Mouse (Mus musculus) cerebellum, adult 2 months (tissue): ENCODE measurements around the gene Gpr83.

Experiments used
- CTCF ChIP-seq: fragments of 200-500 bp; IDR thresholded peaks from 2 replicates; pipeline ENCODE4 v1.5.1; 2011; ENCODE audit warnings: low read depth, mild to moderate bottlenecking, control low read depth, low read length, moderate library complexity, borderline replicate concordance; ENCODE audit not compliant: insufficient read depth
- POLR2A ChIP-seq: fragments of 200-500 bp; IDR thresholded peaks from 2 replicates; pipeline ENCODE4 v1.6.1; 2011; ENCODE audit warnings: low read length, control low read depth, borderline replicate concordance; ENCODE audit not compliant: insufficient read depth

GRCm38 (mm10) chr9:14917661-14918060 lies 57.7 kb downstream of the Gpr83 start:
- TF ChIP-seq CTCF (no peak), POLR2A (no peak)
